Mouse (Mus musculus): ENCODE measurements at regions not wholly inside any gene's neighbourhood (a gene's known extent, or its start where the extent isn't known, plus 50 kb on each side); places are given as distances from the start of the nearest gene placed in this dataset.
A peak's percentile ranks its signal among the peaks of the same experiment; 100 is the strongest.

DNA sequence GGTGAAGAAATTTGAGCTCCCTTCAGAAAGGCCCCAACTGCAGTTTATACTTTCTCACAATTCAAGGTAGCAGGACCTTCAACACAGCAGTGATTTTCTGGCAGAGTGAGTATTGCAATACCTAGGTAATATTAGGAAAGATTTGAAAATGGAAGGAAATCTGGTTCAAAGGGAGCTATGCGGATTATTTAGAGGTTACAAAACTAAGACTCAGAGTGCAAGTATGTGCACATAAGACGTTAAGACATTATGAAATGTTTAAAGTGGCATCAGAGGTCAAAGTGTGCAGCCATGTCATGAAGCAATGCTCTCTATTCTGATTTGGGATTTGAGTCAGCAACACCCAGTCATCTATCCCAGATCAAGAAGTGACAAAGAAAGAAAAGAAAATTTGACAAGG, 164.6 kb downstream of the Ptn start:
- no peaks in the 10 kb centered on the region for H3K27me3 ChIP-seq
- no peak overlapping the region; the same call in 1 of the 2 replicates for H3K4me2 ChIP-seq
- ATAC-seq: no peak; the same call in 1 of the 2 replicates
- no peak overlapping the region for H3K9ac ChIP-seq
- no peaks in the 10 kb centered on the region for H3K9me3 ChIP-seq (replicated peaks)
- 39% methylated on average over 2 of the region's 2 CpGs for WGBS
- no peaks in the 10 kb centered on the region for H3K36me3 ChIP-seq (ENCODE audit: poor library complexity, severe bottlenecking)
- H3K27ac ChIP-seq: peak overlapping the region; percentile 69
- peaks cover 21% of the 10 kb centered on the region for H3K4me1 ChIP-seq
- H3K4me3 ChIP-seq: no peak overlapping the region

DNA sequence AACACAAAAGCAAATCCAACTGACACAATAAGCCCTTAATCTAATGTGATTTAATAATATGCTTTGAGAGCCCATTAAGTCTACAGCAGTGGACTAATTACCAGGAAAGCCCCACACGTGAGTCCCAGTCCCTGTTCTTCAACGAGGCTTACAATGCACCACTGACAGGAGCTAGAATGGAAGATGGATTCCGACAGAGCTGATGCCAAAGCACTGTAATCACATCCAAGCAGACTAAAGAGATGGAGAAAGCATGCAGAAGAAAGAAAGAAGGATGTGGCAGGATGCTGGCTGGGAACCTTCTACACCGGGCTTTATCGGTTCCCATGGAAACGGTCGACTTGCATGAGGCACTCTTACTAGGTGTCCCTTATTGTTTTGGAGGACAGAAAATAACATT, 165.1 kb downstream of the Ptn start:
- Histone ChIP-seq H3K4me2 (no peak overlapping the region), H3K27me3 (no peaks in the 10 kb centered on the region), H3K9ac (no peak overlapping the region), H3K4me3 (no peak overlapping the region), H3K36me3 (ENCODE audit: poor library complexity, severe bottlenecking) (no peaks in the 10 kb centered on the region), H3K27ac (peak overlapping the region; percentile 69; the same call in 1 of the 2 replicates), H3K4me1 (peaks cover 21% of the 10 kb centered on the region), H3K9me3 (replicated peaks) (no peaks in the 10 kb centered on the region)
- ATAC-seq: peak; percentile 98
- WGBS: 3% methylated on average over 7 of the region's 7 CpGs

- no peak for ATAC-seq
- H3K9me3 ChIP-seq (replicated peaks): no peaks in the 10 kb centered on the region
- no peaks in the 10 kb centered on the region for H3K36me3 ChIP-seq (ENCODE audit: poor library complexity, severe bottlenecking)
- H3K4me3 ChIP-seq: no peak overlapping the region
- WGBS: 91% methylated on average over 2 of the region's 2 CpGs
- no peaks in the 10 kb centered on the region for H3K27me3 ChIP-seq
- no peak overlapping the region for H3K9ac ChIP-seq
- H3K27ac ChIP-seq: no peak overlapping the region
- H3K4me1 ChIP-seq: no peaks in the 10 kb centered on the region
- no peak overlapping the region for H3K4me2 ChIP-seq
Observed at GRCm38 (mm10) chr6:36637031-36637430, 173.0 kb downstream of the Ptn start.

DNA sequence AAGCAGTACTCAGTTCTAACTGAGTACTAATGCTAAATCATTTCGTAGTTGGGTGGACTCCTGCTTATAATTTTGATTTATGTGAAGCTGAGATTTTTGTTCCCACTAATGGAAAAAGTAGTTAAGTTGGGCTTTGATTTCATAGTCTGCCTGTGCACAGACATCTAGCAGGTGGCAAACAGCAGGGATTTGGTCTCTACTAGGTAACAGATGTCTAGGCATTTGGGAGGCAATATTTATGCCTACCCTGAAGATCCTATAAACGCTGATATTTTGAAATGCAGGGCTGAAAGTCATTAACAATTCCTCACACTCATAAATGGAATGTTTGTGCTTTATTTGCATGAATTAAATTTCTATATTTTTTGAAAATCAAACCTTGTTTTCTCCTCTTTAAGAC, 182.4 kb downstream of the Ptn start:
- 68% methylated on average over 2 of the region's 2 CpGs for WGBS

GRCm38 (mm10) chr6:36608281-36608970, 201.6 kb downstream of the Ptn start:
- WGBS: 58% methylated on average over 10 of the region's 10 CpGs
- Histone ChIP-seq H3K9me3 (replicated peaks) (no peaks in the 10 kb centered on the region), H3K9ac (no peak overlapping the region), H3K4me2 (no peak overlapping the region), H3K27ac (no peak overlapping the region), H3K4me1 (peaks cover 7% of the 10 kb centered on the region; the same call in 1 of the 2 replicates), H3K4me3 (no peak overlapping the region), H3K36me3 (ENCODE audit: poor library complexity, severe bottlenecking) (no peaks in the 10 kb centered on the region), H3K27me3 (no peaks in the 10 kb centered on the region)
- no peak for ATAC-seq

More for the DNA sequence above, 182.4 kb downstream of the Ptn start:
- no peak overlapping the region for H3K4me2 ChIP-seq
- H3K4me1 ChIP-seq: no peaks in the 10 kb centered on the region
- ATAC-seq: peak; percentile 65; the same call in 1 of the 2 replicates
- H3K27me3 ChIP-seq: no peaks in the 10 kb centered on the region
- H3K27ac ChIP-seq: no peak overlapping the region
- H3K9ac ChIP-seq: no peak overlapping the region
- no peaks in the 10 kb centered on the region for H3K36me3 ChIP-seq (ENCODE audit: poor library complexity, severe bottlenecking)
- no peak overlapping the region for H3K4me3 ChIP-seq
- no peaks in the 10 kb centered on the region for H3K9me3 ChIP-seq (replicated peaks)

- peaks cover 7% of the 10 kb centered on the region; the same call in 1 of the 2 replicates for H3K4me1 ChIP-seq
- 73% methylated on average over 4 of the region's 4 CpGs for WGBS
- peak; percentile 84; the same call in 1 of the 2 replicates for ATAC-seq
Observed at GRCm38 (mm10) chr6:36605578-36606205, 204.3 kb downstream of the Ptn start.

GRCm38 (mm10) chr6:36604802-36605201, 205.2 kb downstream of the Ptn start:
- ATAC-seq: no peak
- no peak overlapping the region for H3K9ac ChIP-seq
- no peak overlapping the region for H3K4me2 ChIP-seq
- no peaks in the 10 kb centered on the region for H3K27me3 ChIP-seq
- H3K36me3 ChIP-seq (ENCODE audit: poor library complexity, severe bottlenecking): no peaks in the 10 kb centered on the region
- no peak overlapping the region for H3K27ac ChIP-seq
- H3K4me1 ChIP-seq: peaks cover 7% of the 10 kb centered on the region; the same call in 1 of the 2 replicates
- no peak overlapping the region for H3K4me3 ChIP-seq
- WGBS: 84% methylated on average over 3 of the region's 3 CpGs
- H3K9me3 ChIP-seq (replicated peaks): no peaks in the 10 kb centered on the region

More at GRCm38 (mm10) chr6:36605578-36606205, 204.3 kb downstream of the Ptn start:
- Histone ChIP-seq H3K4me2 (no peak overlapping the region), H3K27me3 (no peaks in the 10 kb centered on the region), H3K36me3 (ENCODE audit: poor library complexity, severe bottlenecking) (no peaks in the 10 kb centered on the region), H3K4me3 (no peak overlapping the region), H3K27ac (no peak overlapping the region), H3K9me3 (replicated peaks) (no peaks in the 10 kb centered on the region), H3K9ac (no peak overlapping the region)

DNA sequence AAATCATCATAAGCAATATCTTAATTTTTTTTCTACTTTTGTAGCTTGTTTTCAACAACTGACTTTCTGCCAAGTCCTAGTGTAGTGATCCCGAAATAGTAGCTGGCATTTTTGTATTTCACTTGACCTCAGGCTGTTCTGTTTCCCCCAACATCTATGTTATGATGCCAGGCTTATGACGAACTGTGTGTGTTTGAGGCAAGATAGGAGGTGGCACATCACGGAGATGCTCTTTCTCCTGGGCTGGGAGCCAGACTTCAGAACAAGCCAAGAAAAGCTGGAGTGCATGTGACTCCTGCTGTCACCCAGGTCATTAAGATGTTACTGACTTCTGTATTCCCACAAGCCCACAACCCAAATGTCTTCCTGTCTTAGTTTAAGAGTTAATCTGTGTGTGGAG, 208.7 kb downstream of the Chrm2 start:
- H3K27me3 ChIP-seq: no peaks in the 10 kb centered on the region
- no peaks in the 10 kb centered on the region for H3K9me3 ChIP-seq (replicated peaks)
- 83% methylated on average over 3 of the region's 3 CpGs for WGBS
- no peaks in the 10 kb centered on the region for H3K4me1 ChIP-seq
- H3K4me3 ChIP-seq: no peak overlapping the region
- no peak for ATAC-seq
- no peak overlapping the region for H3K27ac ChIP-seq
- no peak overlapping the region for H3K9ac ChIP-seq
- no peaks in the 10 kb centered on the region for H3K36me3 ChIP-seq (ENCODE audit: poor library complexity, severe bottlenecking)
- H3K4me2 ChIP-seq: no peak overlapping the region

DNA sequence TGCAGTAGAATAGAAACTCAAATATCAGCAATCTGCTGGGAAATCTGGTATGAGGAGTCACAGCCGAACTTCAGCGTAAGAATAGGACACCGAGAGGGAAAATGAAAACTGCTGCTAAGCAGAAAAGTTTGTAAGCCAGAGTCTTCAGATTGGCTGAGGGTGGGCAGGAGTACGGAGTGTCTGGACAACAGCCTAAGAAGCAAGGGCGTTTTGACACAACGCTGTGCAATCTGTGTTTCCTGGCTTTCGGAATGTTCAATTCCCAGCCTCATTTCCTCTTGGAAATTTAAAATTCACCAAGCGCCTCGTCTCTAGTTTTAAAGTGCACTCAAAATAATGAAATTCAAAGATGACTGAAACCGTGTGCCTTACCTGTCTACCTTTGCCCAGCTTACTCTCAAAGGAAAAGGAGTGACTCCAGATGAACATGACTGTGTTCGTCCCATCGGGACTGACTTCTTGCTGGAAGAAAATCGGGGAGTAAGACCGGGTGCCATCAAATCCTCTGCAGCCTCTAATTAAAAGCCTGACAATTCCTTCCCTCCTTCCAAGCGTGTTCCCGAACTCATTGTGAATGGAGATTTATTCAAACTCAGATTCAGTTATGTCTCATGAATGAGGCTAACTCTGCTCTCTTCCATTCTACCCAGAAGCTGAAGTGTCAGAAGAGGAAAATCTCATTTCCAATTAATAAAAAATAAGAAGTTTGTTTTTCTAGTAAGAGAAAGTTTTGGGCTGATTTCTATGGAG, 203.2 kb downstream of the Chrm2 start:
- H3K9ac ChIP-seq: no peak overlapping the region
- H3K4me3 ChIP-seq: no peak overlapping the region
- ATAC-seq: peak; percentile 59; the same call in 1 of the 2 replicates
- H3K4me2 ChIP-seq: no peak overlapping the region
- no peaks in the 10 kb centered on the region for H3K27me3 ChIP-seq
- WGBS: 69% methylated on average over 16 of the region's 16 CpGs
- H3K36me3 ChIP-seq (ENCODE audit: poor library complexity, severe bottlenecking): no peaks in the 10 kb centered on the region
- no peaks in the 10 kb centered on the region; the same call in 1 of the 2 replicates for H3K4me1 ChIP-seq
- H3K9me3 ChIP-seq (replicated peaks): no peaks in the 10 kb centered on the region
- no peak overlapping the region for H3K27ac ChIP-seq

DNA sequence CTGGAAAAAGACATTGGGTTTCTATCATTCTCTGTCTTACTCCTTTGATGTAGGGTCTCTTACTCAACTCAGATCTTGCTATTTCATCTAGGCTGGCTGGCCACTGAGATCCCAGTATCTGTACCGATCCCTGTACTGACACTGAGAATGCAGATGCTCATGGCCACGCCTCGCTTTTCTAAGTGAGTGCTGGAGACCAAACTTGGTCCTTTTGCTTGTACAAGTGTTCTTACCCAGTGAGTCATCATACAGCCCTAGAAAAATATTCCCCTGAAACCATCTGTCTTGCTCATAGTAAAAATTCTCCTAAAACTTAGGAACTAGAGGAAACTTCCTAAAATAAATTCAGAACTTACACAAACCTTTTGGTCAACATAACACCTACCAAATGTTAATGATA, 193.2 kb downstream of the Chrm2 start:
- 95% methylated on average over 3 of the region's 3 CpGs for WGBS

More for the DNA sequence above, 193.2 kb downstream of the Chrm2 start:
- Histone ChIP-seq H3K4me1 (no peaks in the 10 kb centered on the region), H3K4me2 (no peak overlapping the region), H3K36me3 (ENCODE audit: poor library complexity, severe bottlenecking) (no peaks in the 10 kb centered on the region), H3K27ac (no peak overlapping the region), H3K9me3 (replicated peaks) (no peaks in the 10 kb centered on the region), H3K9ac (no peak overlapping the region), H3K27me3 (no peaks in the 10 kb centered on the region), H3K4me3 (no peak overlapping the region)
- ATAC-seq: no peak

All from forebrain, embryonic 13.5 days (tissue).